Mouse (Mus musculus) G1E (cell line): Measurements from ENCODE around the gene Acyp1.

Source experiments
- CTCF ChIP-seq: IDR thresholded peaks from 2 replicates; pipeline ENCODE4 v1.5.1; 2012; ENCODE audit warnings: low read depth, low read length, inconsistent platforms, mixed read lengths
- GATA1 ChIP-seq: IDR thresholded peaks from 2 replicates; pipeline ENCODE4 v1.6.1; 2012; ENCODE audit warnings: borderline replicate concordance, low read length, inconsistent platforms, mixed read lengths

DNA sequence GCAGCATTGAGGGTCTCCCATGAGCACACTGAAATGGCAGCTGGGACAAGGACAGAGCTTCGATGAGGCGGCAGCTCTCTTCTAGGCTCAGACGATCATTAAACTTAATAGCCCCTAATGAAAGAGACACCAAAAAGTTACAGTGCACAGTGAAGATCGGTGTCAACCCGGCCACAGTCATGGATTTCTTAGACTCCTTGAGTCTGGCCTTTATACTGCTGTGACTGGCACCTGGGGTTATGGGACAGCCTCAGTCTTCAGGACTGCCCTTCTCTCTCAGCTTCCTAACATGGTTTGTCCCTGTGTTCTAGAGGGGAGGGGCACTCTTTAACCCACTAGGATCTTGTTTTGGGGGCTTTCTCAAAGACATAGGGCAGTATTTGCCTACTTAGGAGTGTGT lies 50.7 kb downstream of the Acyp1 start:
- TF ChIP-seq GATA1 (no peak), CTCF (no peak)
